Mouse (Mus musculus) heart, embryonic 15.5 days (tissue): ENCODE measurements around the gene Mmd. TPM values are rescaled to one million over a fixed set of nuclear protein-coding genes. Genes with fewer than 3 reads are reported as not detected.

Source experiments
- ATAC-seq: fragments of 200-750 bp; cut with Nextera tagmentation; replicated peaks from 2 replicates; pipeline ENCODE4 v1.8.0; 2017; ENCODE audit warnings: low read depth, moderate TSS enrichment; ENCODE audit not compliant: insufficient number of reproducible peaks, insufficient read depth, low FRiP score
- H3K27ac ChIP-seq: fragments of 300-500 bp; sonication (generic); 2 replicates; pipeline ENCODE4 v1.5.1; 2015; ENCODE audit warnings: mild to moderate bottlenecking, inconsistent platforms
- H3K27me3 ChIP-seq: fragments of 300-500 bp; sonication (generic); 2 replicates; pipeline ENCODE4 v1.6.1; 2015; ENCODE audit warnings: inconsistent platforms
- H3K36me3 ChIP-seq: fragments of 300-500 bp; sonication (generic); 2 replicates; pipeline ENCODE4 v1.6.1; 2015; ENCODE audit warnings: mild to moderate bottlenecking, inconsistent platforms
- H3K4me1 ChIP-seq: fragments of 300-500 bp; sonication (generic); replicated peaks from 2 replicates; pipeline ENCODE4 v1.6.1; 2015; ENCODE audit warnings: inconsistent platforms
- H3K4me2 ChIP-seq: fragments of 300-500 bp; sonication (generic); 2 replicates; pipeline ENCODE4 v1.6.1; 2015; ENCODE audit warnings: inconsistent platforms, mild to moderate bottlenecking, moderate library complexity
- H3K4me3 ChIP-seq: fragments of 300-500 bp; sonication (generic); 2 replicates; pipeline ENCODE4 v1.5.1; 2015; ENCODE audit warnings: mild to moderate bottlenecking, inconsistent platforms
- H3K9ac ChIP-seq: fragments of 300-500 bp; sonication (generic); 2 replicates; pipeline ENCODE4 v1.6.1; 2015; ENCODE audit warnings: mild to moderate bottlenecking, inconsistent platforms
- H3K9me3 ChIP-seq: fragments of 300-500 bp; sonication (generic); replicated peaks from 2 replicates; pipeline ENCODE4 v1.6.1; 2016; ENCODE audit warnings: inconsistent platforms
- WGBS: fragments of 180-500 bp; shearing (Covaris S2); methylation state at CpG from one replicate; pipeline ENCODE4 v1.1.7; 2015; ENCODE audit warnings: mixed read lengths; 5-methylcytosine and 5-hydroxymethylcytosine counted together
- polyA plus RNA-seq: library from polyadenylated mRNA; unstranded; fragments of >200 nt; fragmentation: Nextera tagmentation; extraction: Ambion mirVana; gene quantifications from 2 replicates; pipeline ENCODE4 v1.2.1, GENCODE M21; 2015

Gene Mmd
- polyA plus RNA-seq, 1 experiment from 2014 or later, result 82.9 TPM

- Histone ChIP-seq H3K9me3 (no peaks in the 10 kb centered on the region), H3K27me3 (no peaks in the 10 kb centered on the region), H3K4me3 (peak overlapping the region; percentile 81), H3K4me2 (peak overlapping the region; percentile 67), H3K9ac (peak overlapping the region; percentile 95), H3K27ac (peak overlapping the region; percentile 94), H3K4me1 (peaks cover 39% of the 10 kb centered on the region), H3K36me3 (no peaks in the 10 kb centered on the region)
- no peak for ATAC-seq
- 23% methylated on average over 7 of the region's 7 CpGs for WGBS
Observed at GRCm38 (mm10) chr11:90250730-90251129, 1.5 kb downstream of the Mmd start.

- Histone ChIP-seq H3K4me3 (peak overlapping the region; percentile 27), H3K9me3 (no peaks in the 10 kb centered on the region), H3K4me2 (peak overlapping the region; percentile 67), H3K36me3 (no peaks in the 10 kb centered on the region), H3K27me3 (no peaks in the 10 kb centered on the region), H3K9ac (peak overlapping the region; percentile 34), H3K27ac (peak overlapping the region; percentile 94), H3K4me1 (peaks cover 50% of the 10 kb centered on the region)
- no peak for ATAC-seq
- 5% methylated on average over 2 of the region's 2 CpGs for WGBS
Observed at GRCm38 (mm10) chr11:90251923-90252322, 2.7 kb downstream of the Mmd start.

- no peaks in the 10 kb centered on the region for H3K27me3 ChIP-seq
- peak overlapping the region; percentile 34 for H3K9ac ChIP-seq
- WGBS, result 23% methylated on average over 8 of the region's 8 CpGs
- peak overlapping the region; percentile 94 for H3K27ac ChIP-seq
- no peaks in the 10 kb centered on the region for H3K9me3 ChIP-seq
- 0 out of 2 replicates have a peak, but pooled peaks cover under 1% of the 10 kb centered on the region for H3K36me3 ChIP-seq
- H3K4me1 ChIP-seq, result peaks cover 54% of the 10 kb centered on the region
- no peak for ATAC-seq
- peak overlapping the region; percentile 27 for H3K4me3 ChIP-seq
- H3K4me2 ChIP-seq, result peak overlapping the region; percentile 67
Observed at GRCm38 (mm10) chr11:90252366-90252765, 3.1 kb downstream of the Mmd start.

- Histone ChIP-seq H3K9ac (no peak overlapping the region), H3K27me3 (no peaks in the 10 kb centered on the region), H3K36me3 (0 out of 2 replicates have a peak, but pooled peaks cover 3% of the 10 kb centered on the region), H3K4me1 (peaks cover 66% of the 10 kb centered on the region), H3K9me3 (no peaks in the 10 kb centered on the region), H3K4me2 (no peak overlapping the region), H3K27ac (peak overlapping the region; percentile 94), H3K4me3 (no peak overlapping the region)
- WGBS, result 85% methylated on average over 3 of the region's 3 CpGs
- no peak for ATAC-seq
Observed at GRCm38 (mm10) chr11:90254536-90254935, 5.3 kb downstream of the Mmd start.

- peaks cover 14% of the 10 kb centered on the region for H3K36me3 ChIP-seq
- no peaks in the 10 kb centered on the region for H3K27me3 ChIP-seq
- WGBS, result 26% methylated on average over 6 of the region's 6 CpGs
- H3K4me1 ChIP-seq, result peaks cover 68% of the 10 kb centered on the region
- H3K9ac ChIP-seq, result no peak overlapping the region
- no peak overlapping the region for H3K4me3 ChIP-seq
- H3K9me3 ChIP-seq, result no peaks in the 10 kb centered on the region
- ATAC-seq, result peak; percentile 91
- H3K4me2 ChIP-seq, result peak overlapping the region; percentile 47; the same call in 1 of the 2 replicates
- peak overlapping the region; percentile 94 for H3K27ac ChIP-seq
Observed at GRCm38 (mm10) chr11:90255687-90256086, 6.4 kb downstream of the Mmd start.

- no peak overlapping the region for H3K4me2 ChIP-seq
- H3K27me3 ChIP-seq, result no peaks in the 10 kb centered on the region
- H3K36me3 ChIP-seq, result peaks cover 27% of the 10 kb centered on the region
- no peaks in the 10 kb centered on the region for H3K9me3 ChIP-seq
- H3K4me1 ChIP-seq, result peaks cover 63% of the 10 kb centered on the region
- no peak overlapping the region for H3K9ac ChIP-seq
- H3K27ac ChIP-seq, result peak overlapping the region; percentile 94
- H3K4me3 ChIP-seq, result no peak overlapping the region
- ATAC-seq, result no peak
- 64% methylated on average over 16 of the region's 16 CpGs for WGBS
Observed at GRCm38 (mm10) chr11:90256833-90257525, 7.7 kb downstream of the Mmd start.

- Histone ChIP-seq H3K4me2 (no peak overlapping the region), H3K9me3 (no peaks in the 10 kb centered on the region), H3K27me3 (no peaks in the 10 kb centered on the region), H3K4me1 (peaks cover 50% of the 10 kb centered on the region), H3K4me3 (no peak overlapping the region), H3K9ac (no peak overlapping the region), H3K36me3 (peaks cover 42% of the 10 kb centered on the region), H3K27ac (peak overlapping the region; percentile 94; the same call in 1 of the 2 replicates)
- no peak for ATAC-seq
- 43% methylated on average over 10 of the region's 10 CpGs for WGBS
Observed at GRCm38 (mm10) chr11:90258321-90258927, 9.2 kb downstream of the Mmd start.

- no peaks in the 10 kb centered on the region for H3K9me3 ChIP-seq
- no peak overlapping the region for H3K9ac ChIP-seq
- peaks cover 48% of the 10 kb centered on the region for H3K36me3 ChIP-seq
- no peak overlapping the region for H3K4me2 ChIP-seq
- H3K27me3 ChIP-seq, result no peaks in the 10 kb centered on the region
- peaks cover 43% of the 10 kb centered on the region for H3K4me1 ChIP-seq
- WGBS, result 37% methylated on average over 4 of the region's 4 CpGs
- H3K4me3 ChIP-seq, result no peak overlapping the region
- no peak for ATAC-seq
- H3K27ac ChIP-seq, result peak overlapping the region; percentile 38
Observed at GRCm38 (mm10) chr11:90259071-90259470, 9.8 kb downstream of the Mmd start.

- ATAC-seq, result no peak
- Histone ChIP-seq H3K27me3 (no peaks in the 10 kb centered on the region), H3K4me2 (no peak overlapping the region), H3K4me3 (no peak overlapping the region), H3K36me3 (peaks cover 55% of the 10 kb centered on the region), H3K27ac (no peak overlapping the region), H3K9ac (no peak overlapping the region), H3K9me3 (no peaks in the 10 kb centered on the region), H3K4me1 (peaks cover 38% of the 10 kb centered on the region)
- 73% methylated on average over 9 of the region's 9 CpGs for WGBS
Observed at GRCm38 (mm10) chr11:90259826-90260225, 10.6 kb downstream of the Mmd start.

GRCm38 (mm10) chr11:90264180-90264579, 14.9 kb downstream of the Mmd start:
- Histone ChIP-seq H3K9ac (no peak overlapping the region), H3K4me1 (peaks cover 12% of the 10 kb centered on the region; the same call in 1 of the 2 replicates), H3K9me3 (no peaks in the 10 kb centered on the region), H3K27me3 (no peaks in the 10 kb centered on the region), H3K4me3 (no peak overlapping the region), H3K36me3 (peaks cover 79% of the 10 kb centered on the region), H3K4me2 (no peak overlapping the region), H3K27ac (peak overlapping the region; percentile 7; the same call in 1 of the 2 replicates)
- no peak for ATAC-seq
- 83% methylated on average over 11 of the region's 11 CpGs for WGBS

- H3K9me3 ChIP-seq, result no peaks in the 10 kb centered on the region
- H3K27ac ChIP-seq, result peak overlapping the region; percentile 41
Observed at GRCm38 (mm10) chr11:90265581-90265980, 16.3 kb downstream of the Mmd start.

More at GRCm38 (mm10) chr11:90265581-90265980, 16.3 kb downstream of the Mmd start:
- Histone ChIP-seq H3K4me3 (no peak overlapping the region), H3K4me2 (no peak overlapping the region), H3K36me3 (peaks cover 79% of the 10 kb centered on the region), H3K4me1 (peaks cover 9% of the 10 kb centered on the region; the same call in 1 of the 2 replicates), H3K27me3 (no peaks in the 10 kb centered on the region), H3K9ac (no peak overlapping the region)
- no peak for ATAC-seq
- 56% methylated on average over 7 of the region's 7 CpGs for WGBS
